Comparison of ENCODE assay signal across 8 mouse cellular contexts in genomic region chr10:25199510-25200353, GRCm38 (mm10).
DNase-seq lines count a peak whose midpoint lies in the region; ATAC-seq lines count a peak whose summit lies in the region.

No protein-coding gene starts in this region.

- peak overlapping the region; percentile 68 for H3K4me2 ChIP-seq in hindbrain, embryonic 14.5 days (replicated peaks)
- H3K4me2 ChIP-seq in lung, embryonic 15.5 days = peak overlapping the region; percentile 65

- DNase-seq in adrenal gland, postnatal 14 days = peak; percentile 80
- DNase-seq in embryo, embryonic 10 days (ENCODE audit: low spot score) = peak; percentile 73
- peak; percentile 54 for DNase-seq in gastrocnemius, postnatal 10 days
- DNase-seq in hindbrain, embryonic 14.5 days (ENCODE audit: low spot score) = peak; percentile 63
- DNase-seq in layer of hippocampus, postnatal 14 days (ENCODE audit: low spot score in 2 of 2) = peak; percentile 69 to 71
- peak; percentile 28 for DNase-seq in ovary, postnatal 10 days (ENCODE audit: low spot score)
- DNase-seq in c-Kit-positive CD71-positive TER-119-positive erythroid progenitor cells, embryonic 14.5 days (ENCODE audit: low spot score) = no peak

- peak; percentile 91 for ATAC-seq in hindbrain, embryonic 14.5 days (ENCODE audit: low FRiP score)
- ATAC-seq in lung, embryonic 15.5 days (ENCODE audit: borderline replicate concordance, extremely low read depth, low FRiP score, low TSS enrichment) = peak; percentile 41

- no peaks in the 10 kb centered on the region for H3K36me3 ChIP-seq in hindbrain, embryonic 14.5 days (replicated peaks; ENCODE audit: control insufficient read depth, insufficient read depth)
- H3K36me3 ChIP-seq in lung, embryonic 15.5 days = no peaks in the 10 kb centered on the region

- no peaks in the 10 kb centered on the region for H3K27me3 ChIP-seq in hindbrain, embryonic 14.5 days (ENCODE audit: control insufficient read depth, insufficient read depth, low read length)
- no peaks in the 10 kb centered on the region for H3K27me3 ChIP-seq in lung, embryonic 15.5 days

- 17% methylated on average over 31 of the region's 32 CpGs for WGBS in hindbrain, embryonic 14.5 days
- WGBS in lung, embryonic 15.5 days = 12% methylated on average over 32 of the region's 32 CpGs

- H3K4me1 ChIP-seq in hindbrain, embryonic 14.5 days (replicated peaks; ENCODE audit: control insufficient read depth, insufficient read depth, low read length) = peaks cover 16% of the 10 kb centered on the region; the same call in 1 of the 2 replicates
- peaks cover 12% of the 10 kb centered on the region for H3K4me1 ChIP-seq in lung, embryonic 15.5 days

- H3K9ac ChIP-seq in hindbrain, embryonic 14.5 days = peak overlapping the region; percentile 75
- H3K9ac ChIP-seq in lung, embryonic 15.5 days = peak overlapping the region; percentile 58

- H3K4me3 ChIP-seq in hindbrain, embryonic 14.5 days (replicated peaks; ENCODE audit: low read length) = peak overlapping the region; percentile 42
- peak overlapping the region; percentile 44 for H3K4me3 ChIP-seq in lung, embryonic 15.5 days

- peak overlapping the region; percentile 63 for H3K27ac ChIP-seq in hindbrain, embryonic 14.5 days
- H3K27ac ChIP-seq in lung, embryonic 15.5 days = 0 out of 2 replicates have a peak overlapping the region, but pooled peaks have one; percentile 3

- no peaks in the 10 kb centered on the region for H3K9me3 ChIP-seq in hindbrain, embryonic 14.5 days (ENCODE audit: control insufficient read depth, low read length)
- H3K9me3 ChIP-seq in lung, embryonic 15.5 days = no peaks in the 10 kb centered on the region
